Mouse (Mus musculus): ENCODE results near the gene Mapk1ip1. TPM values are rescaled to one million over a fixed set of nuclear protein-coding genes. Genes with fewer than 3 reads are reported as not detected.

Gene Mapk1ip1
- polyA plus RNA-seq, 1 experiment from 2014 or later, result 31.1 TPM

DNA sequence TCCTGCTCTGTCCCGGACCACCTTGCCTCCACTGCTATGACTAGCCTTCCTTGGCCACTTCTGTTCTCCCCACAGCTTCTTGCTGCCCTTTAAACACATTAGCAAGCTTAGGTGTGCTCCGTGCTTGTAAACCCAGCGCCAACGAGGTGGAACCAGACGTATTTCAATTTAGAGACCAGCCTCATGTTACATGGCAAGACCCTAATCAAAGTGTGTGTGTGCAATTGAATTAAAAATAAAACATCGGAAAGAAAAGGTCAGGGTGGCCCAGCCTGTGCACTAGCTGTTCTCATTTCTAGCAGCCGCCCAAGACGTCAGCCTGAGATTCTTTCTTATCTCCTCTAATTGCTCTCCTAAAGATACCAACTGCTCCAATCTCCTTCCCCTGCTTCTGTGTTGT, 962 bp downstream of the Mapk1ip1 start:
- Histone ChIP-seq H3K4me3 (ENCODE audit: low read depth, low read length) (peak overlapping the region; percentile 99), H3K9ac (ENCODE audit: low read length) (peak overlapping the region; percentile 95), H3K4me2 (ENCODE audit: low read length) (peak overlapping the region; percentile 90), H3K27me3 (replicated peaks; ENCODE audit: control insufficient read depth, insufficient read depth, low read length) (no peaks in the 10 kb centered on the region), H3K27ac (ENCODE audit: low read depth, low read length) (0 out of 2 replicates have a peak overlapping the region, but pooled peaks have one; percentile 92), H3K36me3 (ENCODE audit: control insufficient read depth, insufficient read depth, low read length) (peaks cover 15% of the 10 kb centered on the region; the same call in 1 of the 2 replicates), H3K9me3 (replicated peaks; ENCODE audit: control insufficient read depth, low read length) (no peaks in the 10 kb centered on the region), H3K4me1 (ENCODE audit: control insufficient read depth, insufficient read depth, low read length) (peaks cover 35% of the 10 kb centered on the region)
- WGBS, result 46% methylated on average over 8 of the region's 8 CpGs
- DNase-seq (ENCODE audit: low spot score), result no peak
- ATAC-seq, result no peak

DNA sequence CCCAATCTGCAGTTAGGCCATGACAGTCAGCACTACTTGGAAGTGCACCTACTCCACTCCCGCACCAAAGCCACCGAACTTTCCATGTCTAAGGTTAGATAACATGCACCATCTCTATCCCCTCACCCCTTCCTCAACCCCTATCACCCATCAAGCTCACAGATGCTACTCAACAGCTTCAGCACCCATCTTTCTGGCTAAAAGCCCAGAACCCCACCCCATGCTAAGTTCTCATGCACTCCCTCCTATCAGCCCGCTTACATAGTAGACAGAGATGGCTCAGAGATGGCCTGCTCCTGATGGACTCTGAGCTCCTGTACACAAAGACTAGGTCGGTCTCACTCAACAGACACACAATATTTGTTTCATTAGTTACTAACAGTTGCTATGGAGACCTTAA, 2.7 kb downstream of the Mapk1ip1 start:
- Histone ChIP-seq H3K36me3 (ENCODE audit: control insufficient read depth, insufficient read depth, low read length) (peaks cover 4% of the 10 kb centered on the region; the same call in 1 of the 2 replicates), H3K4me2 (ENCODE audit: low read length) (peak overlapping the region; percentile 13; the same call in 1 of the 2 replicates), H3K4me1 (ENCODE audit: control insufficient read depth, insufficient read depth, low read length) (peaks cover 29% of the 10 kb centered on the region), H3K9ac (ENCODE audit: low read length) (no peak overlapping the region), H3K27ac (ENCODE audit: low read depth, low read length) (no peak overlapping the region), H3K27me3 (replicated peaks; ENCODE audit: control insufficient read depth, insufficient read depth, low read length) (no peaks in the 10 kb centered on the region), H3K4me3 (ENCODE audit: low read depth, low read length) (no peak overlapping the region), H3K9me3 (replicated peaks; ENCODE audit: control insufficient read depth, low read length) (no peaks in the 10 kb centered on the region)
- DNase-seq (ENCODE audit: low spot score) (no peak), ATAC-seq (no peak)
- WGBS, result 94% methylated on average over 4 of the region's 4 CpGs

DNA sequence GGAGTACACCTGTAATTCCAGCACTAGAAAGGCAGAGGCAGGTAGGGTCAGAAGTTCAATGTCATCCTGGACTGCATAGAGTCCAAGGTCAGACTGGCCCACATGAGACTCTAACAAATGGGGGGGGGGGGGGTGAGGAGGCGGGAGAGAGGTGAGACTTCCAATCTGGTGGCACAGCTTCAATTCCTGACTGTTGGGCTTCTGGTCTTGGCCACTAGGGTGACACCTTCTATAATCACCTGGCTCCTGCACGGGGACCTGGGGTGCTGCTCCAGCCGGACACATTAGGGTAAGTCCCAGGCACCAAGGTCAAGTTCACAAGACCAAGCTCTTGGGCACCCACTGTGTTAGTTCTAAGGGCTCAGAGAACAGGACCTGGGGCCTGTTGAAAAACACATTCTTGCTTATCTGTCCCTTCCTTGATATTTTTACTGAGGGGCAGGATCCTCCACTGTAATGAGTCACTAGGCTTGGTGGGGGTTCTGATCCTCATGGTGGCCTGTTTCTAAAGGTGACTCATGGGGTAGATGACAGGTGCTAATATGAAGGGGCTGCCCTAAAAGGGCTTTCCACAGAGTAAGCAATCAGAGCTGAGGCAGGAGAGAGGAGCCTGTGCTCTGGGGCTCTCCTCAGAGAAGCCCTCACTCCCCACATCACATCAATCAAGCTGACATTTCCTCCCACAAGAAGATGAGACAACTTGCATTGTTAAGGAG, 4.5 kb downstream of the Mapk1ip1 start:
- no peak for DNase-seq (ENCODE audit: low spot score)
- ATAC-seq, result no peak
- 0 out of 2 replicates have a peak overlapping the region, but pooled peaks have one; percentile 9 for H3K27ac ChIP-seq (ENCODE audit: low read depth, low read length)

DNA sequence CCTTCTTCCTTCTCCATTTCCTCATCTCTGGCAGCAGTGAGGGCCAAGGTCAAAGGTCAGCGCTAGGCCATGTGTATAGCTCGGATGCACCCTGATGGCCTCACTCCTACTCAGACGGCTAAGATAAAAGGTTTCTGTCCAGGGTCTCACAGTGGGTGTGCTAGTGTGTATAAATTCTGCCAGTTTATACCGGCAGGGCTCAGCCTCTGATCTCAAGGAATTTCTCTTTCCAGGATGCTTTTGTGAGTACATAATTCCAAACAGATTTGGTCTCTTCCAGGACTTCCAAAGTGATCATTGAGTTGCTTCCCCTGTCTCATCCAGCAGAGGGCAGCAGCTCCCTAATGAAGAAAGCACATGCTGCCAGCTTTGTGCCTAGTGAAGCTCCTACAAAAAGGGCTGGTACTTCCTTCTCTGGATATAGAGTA, 5.5 kb downstream of the Mapk1ip1 start:
- DNase-seq (ENCODE audit: low spot score) (peak; percentile 91), ATAC-seq (peak; percentile 32)
- 57% methylated on average over 4 of the region's 4 CpGs for WGBS
- Histone ChIP-seq H3K9me3 (replicated peaks; ENCODE audit: control insufficient read depth, low read length) (no peaks in the 10 kb centered on the region), H3K27ac (ENCODE audit: low read depth, low read length) (no peak overlapping the region), H3K4me1 (ENCODE audit: control insufficient read depth, insufficient read depth, low read length) (peaks cover 16% of the 10 kb centered on the region), H3K27me3 (replicated peaks; ENCODE audit: control insufficient read depth, insufficient read depth, low read length) (no peaks in the 10 kb centered on the region), H3K4me2 (ENCODE audit: low read length) (no peak overlapping the region), H3K9ac (ENCODE audit: low read length) (no peak overlapping the region), H3K36me3 (ENCODE audit: control insufficient read depth, insufficient read depth, low read length) (peaks cover 9% of the 10 kb centered on the region), H3K4me3 (ENCODE audit: low read depth, low read length) (no peak overlapping the region)

More for the DNA sequence above, 4.5 kb downstream of the Mapk1ip1 start:
- Histone ChIP-seq H3K4me1 (ENCODE audit: control insufficient read depth, insufficient read depth, low read length) (peaks cover 16% of the 10 kb centered on the region), H3K27me3 (replicated peaks; ENCODE audit: control insufficient read depth, insufficient read depth, low read length) (no peaks in the 10 kb centered on the region), H3K9me3 (replicated peaks; ENCODE audit: control insufficient read depth, low read length) (no peaks in the 10 kb centered on the region), H3K4me2 (ENCODE audit: low read length) (no peak overlapping the region), H3K9ac (ENCODE audit: low read length) (no peak overlapping the region), H3K36me3 (ENCODE audit: control insufficient read depth, insufficient read depth, low read length) (no peaks in the 10 kb centered on the region; the same call in 1 of the 2 replicates), H3K4me3 (ENCODE audit: low read depth, low read length) (no peak overlapping the region)
- WGBS, result 81% methylated on average over 3 of the region's 3 CpGs

DNA sequence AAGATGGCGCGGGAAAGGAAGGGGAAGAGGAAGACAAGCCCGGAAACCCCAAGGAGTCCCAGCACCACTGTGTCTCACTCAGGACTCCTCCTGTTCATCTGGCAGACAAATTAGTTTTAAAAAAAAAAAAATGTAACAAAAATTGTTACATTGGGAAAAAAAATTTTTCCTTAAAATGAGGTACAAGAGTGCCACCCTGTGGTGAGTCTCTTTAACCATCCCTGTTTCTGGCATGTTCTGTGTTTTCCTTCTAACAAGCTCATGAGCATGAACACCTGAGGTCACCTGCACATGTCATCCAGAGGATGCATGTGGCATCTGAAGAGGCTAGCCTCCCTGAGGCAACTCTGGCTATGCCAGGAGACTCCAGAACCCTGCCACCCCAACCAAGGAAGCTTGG, 11.0 kb downstream of the Mapk1ip1 start:
- DNase-seq (ENCODE audit: low spot score) (peak; percentile 59), ATAC-seq (no peak)
- H3K4me2 ChIP-seq (ENCODE audit: low read length), result no peak overlapping the region
- no peaks in the 10 kb centered on the region for H3K9me3 ChIP-seq (replicated peaks; ENCODE audit: control insufficient read depth, low read length)
- no peaks in the 10 kb centered on the region for H3K27me3 ChIP-seq (replicated peaks; ENCODE audit: control insufficient read depth, insufficient read depth, low read length)
- H3K4me1 ChIP-seq (ENCODE audit: control insufficient read depth, insufficient read depth, low read length), result no peaks in the 10 kb centered on the region
- 91% methylated on average over 3 of the region's 3 CpGs for WGBS
- H3K36me3 ChIP-seq (ENCODE audit: control insufficient read depth, insufficient read depth, low read length), result peaks cover 12% of the 10 kb centered on the region
- H3K9ac ChIP-seq (ENCODE audit: low read length), result no peak overlapping the region
- no peak overlapping the region for H3K27ac ChIP-seq (ENCODE audit: low read depth, low read length)
- H3K4me3 ChIP-seq (ENCODE audit: low read depth, low read length), result no peak overlapping the region

DNA sequence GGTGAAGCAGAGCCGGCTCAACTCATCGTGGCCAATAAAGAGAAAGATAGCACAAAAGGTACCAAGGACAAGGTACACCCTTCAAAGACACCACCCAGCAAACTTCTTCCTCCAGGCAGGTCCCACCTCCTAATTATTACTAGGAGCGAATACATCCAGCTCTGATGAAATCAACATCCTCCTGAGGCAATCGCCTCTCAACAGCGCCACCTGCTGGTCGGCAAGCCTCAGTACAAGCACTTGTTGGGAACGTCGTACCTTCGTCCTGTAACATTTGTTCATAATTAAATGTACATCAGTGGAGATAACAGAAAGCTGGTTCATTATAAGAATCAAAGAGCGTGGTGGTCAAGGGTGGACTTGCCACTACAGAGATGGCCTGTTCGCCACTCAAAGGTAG, 18.3 kb downstream of the Mapk1ip1 start:
- Histone ChIP-seq H3K9me3 (replicated peaks; ENCODE audit: control insufficient read depth, low read length) (no peaks in the 10 kb centered on the region), H3K4me3 (ENCODE audit: low read depth, low read length) (no peak overlapping the region), H3K9ac (ENCODE audit: low read length) (no peak overlapping the region), H3K4me1 (ENCODE audit: control insufficient read depth, insufficient read depth, low read length) (no peaks in the 10 kb centered on the region), H3K27ac (ENCODE audit: low read depth, low read length) (no peak overlapping the region), H3K4me2 (ENCODE audit: low read length) (no peak overlapping the region), H3K27me3 (replicated peaks; ENCODE audit: control insufficient read depth, insufficient read depth, low read length) (no peaks in the 10 kb centered on the region), H3K36me3 (ENCODE audit: control insufficient read depth, insufficient read depth, low read length) (no peaks in the 10 kb centered on the region)
- DNase-seq (ENCODE audit: low spot score) (peak; percentile 85), ATAC-seq (peak; percentile 50)
- 14% methylated on average over 11 of the region's 11 CpGs for WGBS

DNA sequence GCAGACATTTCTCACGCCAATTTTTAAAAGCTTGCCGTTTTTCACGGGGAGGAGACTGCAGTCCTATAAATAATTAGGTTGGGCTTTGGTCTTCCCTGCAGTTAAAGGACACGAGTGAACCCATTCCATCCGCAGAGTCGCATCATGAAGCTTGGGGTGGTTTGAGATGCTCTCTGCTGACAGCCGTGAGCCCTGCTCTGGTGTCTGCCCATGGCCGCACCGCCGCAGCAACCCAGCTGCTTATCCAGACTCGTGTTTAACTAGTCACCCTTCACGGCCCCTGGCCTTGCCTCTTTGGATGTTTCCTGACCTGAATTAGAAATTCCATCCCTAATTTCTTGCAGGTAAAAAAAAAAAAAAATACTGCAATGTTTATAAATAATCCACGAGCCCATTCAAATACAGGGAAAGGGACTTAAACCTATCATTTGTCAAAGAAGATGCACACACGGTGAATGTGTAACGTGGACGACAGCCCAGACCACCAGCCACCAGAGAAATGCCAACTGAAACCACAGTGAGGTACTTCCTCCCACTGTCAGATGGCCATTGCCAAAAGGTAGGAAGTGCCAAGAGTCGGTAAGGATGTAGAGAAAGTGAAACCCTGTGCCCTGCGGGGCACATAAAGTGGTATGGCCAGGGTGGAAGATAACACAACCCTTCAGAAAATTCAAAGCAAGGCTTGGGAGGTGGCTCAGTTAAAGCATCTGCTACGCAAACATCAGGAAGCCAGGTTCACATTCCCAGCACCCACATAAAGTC, 20.9 kb downstream of the Mapk1ip1 start:
- no peaks in the 10 kb centered on the region for H3K4me1 ChIP-seq (ENCODE audit: control insufficient read depth, insufficient read depth, low read length)
- H3K27me3 ChIP-seq (replicated peaks; ENCODE audit: control insufficient read depth, insufficient read depth, low read length), result no peaks in the 10 kb centered on the region
- no peak overlapping the region for H3K27ac ChIP-seq (ENCODE audit: low read depth, low read length)
- ATAC-seq (no peak), DNase-seq (ENCODE audit: low spot score) (no peak)
- no peak overlapping the region for H3K4me2 ChIP-seq (ENCODE audit: low read length)
- H3K9ac ChIP-seq (ENCODE audit: low read length), result no peak overlapping the region
- 87% methylated on average over 19 of the region's 19 CpGs for WGBS
- H3K9me3 ChIP-seq (replicated peaks; ENCODE audit: control insufficient read depth, low read length), result no peaks in the 10 kb centered on the region
- no peaks in the 10 kb centered on the region for H3K36me3 ChIP-seq (ENCODE audit: control insufficient read depth, insufficient read depth, low read length)
- H3K4me3 ChIP-seq (ENCODE audit: low read depth, low read length), result no peak overlapping the region

DNA sequence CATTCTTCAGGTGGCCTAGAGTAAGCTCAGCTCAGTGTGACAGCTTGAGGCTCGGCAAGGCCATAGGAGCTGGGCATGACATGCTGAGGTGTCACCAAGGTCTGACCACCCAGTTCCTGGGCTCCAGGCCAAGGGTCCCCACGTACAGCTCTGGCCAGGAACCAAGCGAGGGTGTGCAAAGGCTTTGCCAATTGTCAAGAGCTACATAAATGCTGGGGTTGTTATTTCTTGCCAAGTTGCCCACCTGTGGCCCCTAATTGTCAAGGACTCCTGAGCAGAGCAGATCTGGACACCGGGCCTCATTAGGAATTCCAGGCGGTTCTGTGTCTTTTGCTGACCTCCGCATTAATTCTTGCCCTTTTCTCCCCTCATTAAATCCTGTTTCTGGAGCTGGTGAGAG, 21.6 kb downstream of the Mapk1ip1 start:
- H3K27ac ChIP-seq (ENCODE audit: low read depth, low read length), result no peak overlapping the region
- H3K36me3 ChIP-seq (ENCODE audit: control insufficient read depth, insufficient read depth, low read length), result no peaks in the 10 kb centered on the region
- DNase-seq (ENCODE audit: low spot score) (no peak), ATAC-seq (no peak)
- WGBS, result 61% methylated on average over 6 of the region's 6 CpGs
- no peak overlapping the region for H3K9ac ChIP-seq (ENCODE audit: low read length)
- H3K4me1 ChIP-seq (ENCODE audit: control insufficient read depth, insufficient read depth, low read length), result no peaks in the 10 kb centered on the region
- no peaks in the 10 kb centered on the region for H3K27me3 ChIP-seq (replicated peaks; ENCODE audit: control insufficient read depth, insufficient read depth, low read length)
- H3K4me2 ChIP-seq (ENCODE audit: low read length), result no peak overlapping the region
- H3K4me3 ChIP-seq (ENCODE audit: low read depth, low read length), result no peak overlapping the region
- no peaks in the 10 kb centered on the region for H3K9me3 ChIP-seq (replicated peaks; ENCODE audit: control insufficient read depth, low read length)

DNA sequence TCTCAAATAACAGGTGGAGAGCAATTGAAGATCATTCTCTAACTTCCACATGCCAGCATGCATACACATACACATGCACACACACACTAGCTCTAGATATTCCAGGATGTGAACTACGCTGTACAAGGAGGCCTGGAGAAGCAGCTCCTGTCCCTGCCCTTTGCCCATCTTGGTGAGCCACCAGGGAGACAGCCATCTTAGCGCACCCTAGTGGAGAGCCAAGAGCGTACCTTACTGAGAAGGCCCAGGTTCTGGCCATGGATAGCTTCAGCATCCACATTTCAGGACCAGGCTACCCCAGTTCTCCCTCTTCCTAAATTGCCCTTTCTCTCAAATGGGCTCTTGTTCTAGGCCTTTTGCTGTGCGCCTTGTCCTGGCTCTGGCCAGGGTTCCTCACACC, 27.8 kb downstream of the Mapk1ip1 start:
- Histone ChIP-seq H3K9ac (ENCODE audit: low read length) (no peak overlapping the region), H3K4me3 (ENCODE audit: low read depth, low read length) (no peak overlapping the region), H3K27ac (ENCODE audit: low read depth, low read length) (no peak overlapping the region), H3K9me3 (replicated peaks; ENCODE audit: control insufficient read depth, low read length) (no peaks in the 10 kb centered on the region), H3K4me1 (ENCODE audit: control insufficient read depth, insufficient read depth, low read length) (no peaks in the 10 kb centered on the region), H3K27me3 (replicated peaks; ENCODE audit: control insufficient read depth, insufficient read depth, low read length) (no peaks in the 10 kb centered on the region), H3K36me3 (ENCODE audit: control insufficient read depth, insufficient read depth, low read length) (no peaks in the 10 kb centered on the region), H3K4me2 (ENCODE audit: low read length) (no peak overlapping the region)
- WGBS, result 55% methylated on average over 4 of the region's 4 CpGs
- ATAC-seq (no peak), DNase-seq (ENCODE audit: low spot score) (no peak)

All from forebrain, embryonic 14.5 days (tissue).